Mouse (Mus musculus) forebrain, embryonic 16.5 days (tissue): ENCODE results near the gene Setd6. TPM values are rescaled to one million over a fixed set of nuclear protein-coding genes. Genes with fewer than 3 reads are reported as not detected.

ENCODE experiments used
- ATAC-seq: fragments of 200-750 bp; cut with Nextera tagmentation; 2 replicates; pipeline ENCODE4 v1.8.0; 2017; ENCODE audit warnings: mild to moderate bottlenecking, moderate library complexity
- H3K27ac ChIP-seq: fragments of 300-500 bp; sonication (generic); 2 replicates; pipeline ENCODE4 v1.5.1; 2014; ENCODE audit warnings: low read length, control low read depth
- H3K27me3 ChIP-seq: fragments of 300-500 bp; sonication (generic); replicated peaks from 2 replicates; pipeline ENCODE4 v1.6.1; 2014; ENCODE audit warnings: low read length; ENCODE audit not compliant: control insufficient read depth, insufficient read depth
- H3K36me3 ChIP-seq: fragments of 300-500 bp; sonication (generic); 2 replicates; pipeline ENCODE4 v1.6.1; 2014; ENCODE audit not compliant: control insufficient read depth, insufficient read depth
- H3K4me1 ChIP-seq: fragments of 300-500 bp; sonication (generic); replicated peaks from 2 replicates; pipeline ENCODE4 v1.6.1; 2014; ENCODE audit warnings: low read length; ENCODE audit not compliant: control insufficient read depth, insufficient read depth
- H3K4me2 ChIP-seq: fragments of 300-500 bp; sonication (generic); 2 replicates; pipeline ENCODE4 v1.6.1; 2014; ENCODE audit warnings: mild to moderate bottlenecking, low read length, control low read depth
- H3K4me3 ChIP-seq: fragments of 300-500 bp; sonication (generic); replicated peaks from 2 replicates; pipeline ENCODE4 v1.5.1; 2014; ENCODE audit warnings: mild to moderate bottlenecking, low read length, control low read depth
- H3K9ac ChIP-seq: fragments of 300-500 bp; sonication (generic); replicated peaks from 2 replicates; pipeline ENCODE4 v1.6.1; 2014; ENCODE audit warnings: low read depth, low read length, control low read depth
- H3K9me3 ChIP-seq: fragments of 300-500 bp; sonication (generic); 2 replicates; pipeline ENCODE4 v1.6.1; 2016; ENCODE audit warnings: low read length; ENCODE audit not compliant: control insufficient read depth
- WGBS: fragments of 180-500 bp; shearing (Covaris S2); extraction: QIAGEN DNeasy Blood & Tissue Kit; methylation state at CpG from one replicate; pipeline ENCODE4 v1.1.7; 2014; 5-methylcytosine and 5-hydroxymethylcytosine counted together
- polyA plus RNA-seq: library from polyadenylated mRNA; unstranded; fragments of >200 nt; fragmentation: Nextera tagmentation; extraction: Ambion mirVana; gene quantifications from 2 replicates; pipeline ENCODE4 v1.2.1, GENCODE M21; 2015

Gene Setd6
- polyA plus RNA-seq, 1 experiment from 2014 or later, result 31.2 TPM

DNA sequence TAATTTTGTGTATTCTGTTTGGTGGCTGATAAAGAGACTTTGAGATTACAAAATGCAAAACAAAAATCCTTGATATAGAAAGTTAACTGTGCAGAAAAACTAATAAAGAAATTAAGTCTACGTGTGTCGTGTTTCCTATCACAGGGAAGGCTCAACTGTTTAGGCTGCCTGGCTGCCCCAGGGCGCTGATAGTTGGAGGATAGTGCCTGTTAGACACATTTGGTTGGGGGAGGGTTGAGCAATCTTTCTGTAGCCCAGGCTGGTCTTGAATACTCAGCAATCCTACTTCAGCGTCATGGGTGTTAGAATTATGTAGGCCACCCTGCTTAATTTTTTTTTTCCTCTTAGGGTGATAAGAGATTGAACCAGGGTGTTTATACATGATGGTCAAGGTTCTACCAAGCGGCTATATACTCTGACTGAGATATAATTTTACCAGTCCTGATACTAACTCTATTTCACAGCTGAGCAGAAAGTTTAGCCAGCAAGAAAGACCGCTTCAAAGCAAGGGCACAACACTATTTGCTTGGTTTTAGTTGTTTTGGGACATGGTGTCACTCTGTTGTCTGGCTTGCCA, 756 bp upstream of the Setd6 start:
- Histone ChIP-seq H3K9ac (no peak overlapping the region; the same call in 1 of the 2 replicates), H3K36me3 (peaks cover 8% of the 10 kb centered on the region; the same call in 1 of the 2 replicates), H3K9me3 (no peaks in the 10 kb centered on the region), H3K4me3 (peak overlapping the region; percentile 76), H3K4me1 (peaks cover 15% of the 10 kb centered on the region), H3K27ac (no peak overlapping the region), H3K27me3 (no peaks in the 10 kb centered on the region), H3K4me2 (peak overlapping the region; percentile 95)
- no peak for ATAC-seq
- WGBS, result 92% methylated on average over 6 of the region's 6 CpGs

DNA sequence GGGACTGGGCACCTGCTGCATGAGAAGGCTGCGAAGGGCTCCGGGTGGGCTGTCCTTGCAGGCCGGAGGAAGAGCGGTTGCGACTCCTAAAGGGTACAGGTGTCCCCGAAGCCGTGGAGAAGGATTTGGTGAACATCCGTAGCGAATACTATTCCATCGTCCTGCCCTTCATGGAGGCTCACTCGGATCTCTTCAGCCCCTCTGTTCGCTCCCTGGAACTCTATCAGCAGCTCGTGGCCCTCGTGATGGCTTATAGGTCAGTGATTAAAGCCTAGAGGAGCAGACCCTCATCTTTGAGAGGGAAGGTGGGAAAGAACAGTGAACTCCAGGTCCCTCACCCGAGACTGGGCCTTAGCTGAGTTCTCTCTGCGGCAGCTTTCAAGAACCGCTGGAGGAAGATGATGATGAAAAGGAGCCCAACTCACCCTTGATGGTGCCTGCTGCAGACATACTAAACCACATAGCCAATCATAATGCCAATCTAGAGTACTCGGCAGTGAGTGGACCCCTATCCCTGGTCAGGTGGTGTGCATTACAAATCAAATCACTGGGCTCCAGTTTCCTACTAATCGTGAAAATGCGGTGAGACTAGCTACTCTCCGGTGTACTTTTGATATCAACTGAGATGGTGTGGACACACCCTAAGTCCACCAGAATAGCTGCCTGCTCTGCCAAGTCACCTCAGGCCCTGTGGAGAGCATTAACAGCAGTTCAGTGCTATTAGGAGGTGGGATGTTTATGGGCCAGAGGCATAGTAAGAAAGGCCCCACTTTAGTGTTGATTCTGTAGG, 1.1 kb downstream of the Setd6 start:
- WGBS, result 16% methylated on average over 21 of the region's 21 CpGs

DNA sequence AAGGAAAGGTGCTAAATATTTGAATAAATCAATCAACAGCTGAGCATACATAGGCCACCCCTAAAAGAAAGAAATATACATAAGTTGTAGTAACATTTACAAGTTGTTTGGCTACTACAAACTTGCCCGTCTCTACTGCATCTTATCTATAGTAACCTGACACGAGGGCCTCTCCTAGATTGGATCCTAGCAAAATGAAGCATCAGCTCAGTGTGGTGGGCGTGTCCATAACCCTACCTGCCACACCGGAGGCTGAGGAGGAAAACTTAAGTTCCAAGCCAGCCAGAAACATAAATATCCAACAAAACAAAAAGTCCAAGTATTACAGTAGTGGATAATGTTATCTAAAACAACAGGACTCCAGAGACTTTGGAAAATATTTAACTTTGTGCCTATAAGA, 11.9 kb downstream of the Setd6 start:
- 91% methylated on average over 4 of the region's 4 CpGs for WGBS
- Histone ChIP-seq H3K4me2 (no peak overlapping the region), H3K9me3 (no peaks in the 10 kb centered on the region), H3K36me3 (peaks cover 56% of the 10 kb centered on the region), H3K9ac (no peak overlapping the region), H3K4me3 (no peak overlapping the region), H3K4me1 (no peaks in the 10 kb centered on the region), H3K27ac (no peak overlapping the region), H3K27me3 (no peaks in the 10 kb centered on the region)
- ATAC-seq, result no peak

More for the DNA sequence above, 1.1 kb downstream of the Setd6 start:
- H3K27ac ChIP-seq, result no peak overlapping the region
- H3K9ac ChIP-seq, result peak overlapping the region; percentile 76
- peak overlapping the region; percentile 76 for H3K4me3 ChIP-seq
- H3K27me3 ChIP-seq, result no peaks in the 10 kb centered on the region
- peaks cover 15% of the 10 kb centered on the region for H3K4me1 ChIP-seq
- H3K9me3 ChIP-seq, result no peaks in the 10 kb centered on the region
- H3K36me3 ChIP-seq, result peaks cover 14% of the 10 kb centered on the region
- no peak for ATAC-seq
- H3K4me2 ChIP-seq, result peak overlapping the region; percentile 95

DNA sequence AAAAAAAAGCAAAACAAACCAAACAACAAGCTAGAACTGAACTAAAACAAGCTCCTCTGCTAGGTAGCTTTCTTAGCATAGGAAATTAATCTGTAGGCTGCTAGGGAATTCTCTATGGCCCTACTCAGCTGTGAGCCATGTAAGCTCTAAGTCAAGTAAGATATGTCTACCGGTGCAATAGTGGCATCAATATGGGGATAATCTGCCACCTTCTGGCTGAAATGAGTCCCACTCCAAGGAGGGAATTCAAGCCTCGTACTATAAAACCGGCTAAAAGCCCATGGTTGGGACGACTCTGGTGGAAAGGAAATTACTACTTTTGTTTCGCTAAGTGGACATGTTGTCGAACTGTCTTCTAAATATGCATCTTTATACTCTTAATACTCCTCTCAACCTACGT, 22.9 kb downstream of the Setd6 start:
- peaks cover 43% of the 10 kb centered on the region for H3K36me3 ChIP-seq
- no peaks in the 10 kb centered on the region for H3K4me1 ChIP-seq
- no peak overlapping the region for H3K27ac ChIP-seq
- 77% methylated on average over 7 of the region's 7 CpGs for WGBS
- no peak for ATAC-seq
- H3K9me3 ChIP-seq, result no peaks in the 10 kb centered on the region
- H3K9ac ChIP-seq, result no peak overlapping the region
- no peak overlapping the region for H3K4me3 ChIP-seq
- H3K27me3 ChIP-seq, result no peaks in the 10 kb centered on the region
- H3K4me2 ChIP-seq, result no peak overlapping the region

DNA sequence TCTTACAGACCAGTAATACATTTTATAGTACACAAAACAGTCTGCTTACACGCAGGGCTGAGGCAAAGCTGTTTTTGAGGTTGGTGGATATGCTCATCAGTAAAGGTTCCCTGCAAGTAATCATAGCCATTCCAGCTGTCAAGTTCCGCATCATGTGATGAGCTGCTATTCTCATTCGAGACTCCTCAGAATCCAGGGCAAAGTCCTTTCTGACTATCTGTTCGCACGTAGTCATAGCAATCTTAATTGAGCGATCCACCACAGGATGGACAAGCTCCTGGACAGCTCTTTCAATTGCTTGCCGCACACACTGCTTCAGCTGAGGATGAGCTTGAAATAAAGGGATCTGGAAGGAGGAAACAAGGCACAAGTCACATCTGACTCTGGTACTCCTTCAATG, 26.1 kb downstream of the Setd6 start:
- Histone ChIP-seq H3K4me3 (no peak overlapping the region), H3K9me3 (no peaks in the 10 kb centered on the region), H3K4me2 (no peak overlapping the region), H3K9ac (no peak overlapping the region), H3K36me3 (peaks cover 41% of the 10 kb centered on the region), H3K4me1 (no peaks in the 10 kb centered on the region), H3K27ac (no peak overlapping the region), H3K27me3 (no peaks in the 10 kb centered on the region)
- WGBS, result 96% methylated on average over 7 of the region's 7 CpGs
- no peak for ATAC-seq

DNA sequence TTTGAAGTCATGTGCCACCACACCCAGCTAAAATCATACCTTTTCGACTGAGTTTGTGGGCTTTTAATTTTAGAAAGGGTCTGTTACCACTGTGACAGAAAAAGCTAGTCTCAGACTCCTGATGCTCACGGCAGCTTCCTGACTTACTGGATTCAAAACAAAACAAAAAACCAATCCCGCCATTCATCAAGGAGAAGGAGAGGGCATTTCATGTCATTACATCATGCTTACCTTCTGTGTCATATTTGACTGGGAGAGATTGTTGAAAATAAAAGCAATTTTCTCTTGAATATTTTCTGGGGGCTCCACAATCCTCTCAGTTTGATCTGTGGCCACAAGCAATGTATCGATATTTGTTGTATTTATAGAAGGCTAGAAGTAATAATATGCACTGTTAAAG, 32.3 kb downstream of the Setd6 start:
- Histone ChIP-seq H3K9me3 (no peaks in the 10 kb centered on the region), H3K4me3 (no peak overlapping the region), H3K27me3 (no peaks in the 10 kb centered on the region), H3K4me1 (no peaks in the 10 kb centered on the region), H3K27ac (no peak overlapping the region), H3K4me2 (no peak overlapping the region), H3K9ac (no peak overlapping the region), H3K36me3 (peaks cover 46% of the 10 kb centered on the region)
- 89% methylated on average over 4 of the region's 4 CpGs for WGBS
- no peak for ATAC-seq

DNA sequence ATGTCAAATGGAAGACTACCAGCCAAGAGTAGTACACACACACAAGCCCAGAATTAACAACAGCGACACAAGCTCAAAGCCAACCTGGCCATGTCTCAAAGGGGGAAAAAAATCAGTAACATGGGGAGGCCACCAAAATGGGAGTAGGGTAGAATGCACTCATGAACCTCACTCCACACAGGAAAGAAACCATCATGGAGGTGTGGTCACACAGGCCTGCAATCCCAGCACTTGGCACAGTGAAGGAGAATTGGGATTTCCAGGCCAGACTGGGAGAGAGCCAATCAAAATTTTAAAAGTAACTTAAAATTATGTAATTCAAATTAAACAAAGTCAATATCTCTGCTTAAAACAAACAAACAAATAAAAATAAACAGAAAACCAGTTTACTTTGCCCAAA, 36.2 kb downstream of the Setd6 start:
- Histone ChIP-seq H3K4me2 (no peak overlapping the region), H3K36me3 (peaks cover 39% of the 10 kb centered on the region), H3K4me3 (no peak overlapping the region), H3K4me1 (no peaks in the 10 kb centered on the region), H3K27me3 (no peaks in the 10 kb centered on the region), H3K9me3 (no peaks in the 10 kb centered on the region), H3K27ac (no peak overlapping the region), H3K9ac (no peak overlapping the region)
- 96% methylated on average over 1 of the region's 1 CpGs for WGBS
- ATAC-seq, result no peak

DNA sequence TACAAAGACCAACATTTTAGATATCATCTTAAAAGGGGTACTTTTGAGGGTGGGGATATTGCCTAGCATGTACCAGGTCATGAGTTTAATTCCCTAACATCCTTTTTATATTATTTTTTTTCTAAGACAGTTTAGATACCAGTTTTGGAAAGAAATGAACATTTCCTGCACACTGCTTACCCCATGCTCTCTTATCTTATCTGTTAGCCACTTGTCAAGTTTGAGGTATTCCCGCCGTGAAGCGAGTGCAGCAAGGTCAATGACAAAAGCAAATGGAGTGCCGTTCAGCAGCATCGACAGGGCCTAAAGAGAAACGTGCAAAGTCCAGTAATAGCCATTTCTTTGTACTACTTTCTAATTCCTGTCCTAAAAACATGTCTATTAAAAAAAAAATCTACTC, 44.6 kb downstream of the Setd6 start:
- Histone ChIP-seq H3K4me3 (no peak overlapping the region), H3K36me3 (peaks cover 45% of the 10 kb centered on the region), H3K27ac (no peak overlapping the region), H3K9ac (no peak overlapping the region), H3K9me3 (no peaks in the 10 kb centered on the region), H3K4me1 (no peaks in the 10 kb centered on the region), H3K27me3 (no peaks in the 10 kb centered on the region), H3K4me2 (no peak overlapping the region)
- 93% methylated on average over 6 of the region's 6 CpGs for WGBS
- no peak for ATAC-seq

DNA sequence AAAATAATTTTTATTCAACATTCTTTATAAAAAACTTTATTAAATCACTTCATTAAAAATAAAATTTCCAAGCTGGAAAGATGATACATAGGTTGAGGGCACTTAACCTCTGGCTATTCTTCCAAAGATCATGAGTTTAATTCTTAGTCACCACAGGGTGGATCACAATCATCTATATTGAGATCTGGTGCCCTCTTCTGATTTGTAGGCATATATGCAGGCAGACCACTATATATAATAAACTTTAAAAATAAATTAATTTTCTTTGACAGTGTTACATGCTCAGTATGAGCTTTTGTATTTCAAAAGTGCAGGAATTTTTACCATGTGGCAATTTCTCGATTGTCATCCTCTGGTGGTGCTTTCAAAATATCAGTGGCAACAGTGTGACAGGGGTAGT, 48.5 kb downstream of the Setd6 start:
- Histone ChIP-seq H3K27ac (no peak overlapping the region), H3K27me3 (no peaks in the 10 kb centered on the region), H3K36me3 (peaks cover 48% of the 10 kb centered on the region), H3K4me1 (no peaks in the 10 kb centered on the region), H3K4me2 (no peak overlapping the region), H3K9me3 (no peaks in the 10 kb centered on the region), H3K9ac (no peak overlapping the region), H3K4me3 (no peak overlapping the region)
- no peak for ATAC-seq
- WGBS, result 83% methylated on average over 1 of the region's 1 CpGs
